Mouse (Mus musculus) urinary bladder, postnatal 14 days (tissue): Measurements from ENCODE around the gene Slc5a11.
A peak's percentile ranks its signal among the peaks of the same experiment; 100 is the strongest.

Experiments used
- DNase-seq: peaks from one replicate; pipeline ENCODE4 v3.0.0; 2021; ENCODE audit warnings: low spot score

Slc5a11 gene

GRCm38 (mm10) chr7:123212316-123212715 is 2.3 kb upstream of the Slc5a11 start:
- no peak for DNase-seq

GRCm38 (mm10) chr7:123215138-123215537 is 558 bp downstream of the Slc5a11 start:
- DNase-seq: no peak

- DNase-seq: no peak
These were observed 3.1 kb downstream of the Slc5a11 start for GRCm38 (mm10) chr7:123217448-123218354.

- no peak for DNase-seq
These were observed 4.0 kb downstream of the Slc5a11 start for GRCm38 (mm10) chr7:123218620-123219019.

- DNase-seq: no peak
These were observed 5.4 kb downstream of the Slc5a11 start for GRCm38 (mm10) chr7:123219781-123220632.

GRCm38 (mm10) chr7:123220633-123220942 is 6.0 kb downstream of the Slc5a11 start:
- DNase-seq: no peak

GRCm38 (mm10) chr7:123224076-123224475 is 9.5 kb downstream of the Slc5a11 start:
- no peak for DNase-seq

- DNase-seq: no peak
These were observed 10.6 kb downstream of the Slc5a11 start for GRCm38 (mm10) chr7:123225159-123225558.

GRCm38 (mm10) chr7:123235449-123235848 is 20.9 kb downstream of the Slc5a11 start:
- peak; percentile 28 for DNase-seq

- no peak for DNase-seq
These were observed 24.0 kb downstream of the Slc5a11 start for GRCm38 (mm10) chr7:123238621-123239020.

GRCm38 (mm10) chr7:123240064-123240463 is 25.5 kb downstream of the Slc5a11 start:
- DNase-seq: no peak

- no peak for DNase-seq
These were observed 27.7 kb downstream of the Slc5a11 start for GRCm38 (mm10) chr7:123242241-123242640.

GRCm38 (mm10) chr7:123244833-123245232 is 30.3 kb downstream of the Slc5a11 start:
- no peak for DNase-seq

GRCm38 (mm10) chr7:123246504-123247084 is 32.0 kb downstream of the Slc5a11 start:
- DNase-seq: no peak

- DNase-seq: no peak
These were observed 33.6 kb downstream of the Slc5a11 start for GRCm38 (mm10) chr7:123248166-123248565.

GRCm38 (mm10) chr7:123251343-123251742 is 36.8 kb downstream of the Slc5a11 start:
- DNase-seq: no peak

GRCm38 (mm10) chr7:123253396-123253795 is 38.8 kb downstream of the Slc5a11 start:
- DNase-seq: no peak

- DNase-seq: no peak
These were observed 39.8 kb downstream of the Slc5a11 start for GRCm38 (mm10) chr7:123254196-123254970.

- no peak for DNase-seq
These were observed 43.5 kb downstream of the Slc5a11 start for GRCm38 (mm10) chr7:123258103-123258502.

- DNase-seq: no peak
These were observed 58.5 kb downstream of the Slc5a11 start for GRCm38 (mm10) chr7:123273056-123273455.

- DNase-seq: no peak
These were observed 62.0 kb downstream of the Slc5a11 start for GRCm38 (mm10) chr7:123276568-123276967.

GRCm38 (mm10) chr7:123279797-123280196 is 65.2 kb downstream of the Slc5a11 start:
- no peak for DNase-seq
